In genomic region chr12:80013577-80013903, GRCm38 (mm10) we compare ENCODE assay signal across 8 mouse cellular contexts.
DNase-seq lines count a peak whose midpoint lies in the region; ATAC-seq and TF ChIP-seq lines count a peak whose summit lies in the region.

No protein-coding gene starts in this region.

- TF ChIP-seq CTCF in left cerebral cortex, adult 2 months (IDR thresholded peaks at IDR 0.05) = no peak

- 59% methylated on average over 6 of the region's 6 CpGs for WGBS in kidney, embryonic 15.5 days
- 56% methylated on average over 6 of the region's 6 CpGs for WGBS in forebrain, embryonic 16.5 days
- 36% methylated on average over 6 of the region's 6 CpGs for WGBS in limb, embryonic 13.5 days
- 34% methylated on average over 6 of the region's 6 CpGs for whole genome bisulfite sequencing in neural tube, embryonic 13.5 days

- H3K4me3 ChIP-seq in kidney, embryonic 15.5 days (replicated peaks) = no peak overlapping the region
- H3K4me3 ChIP-seq in forebrain, embryonic 16.5 days (replicated peaks; ENCODE audit: low read length) = no peak overlapping the region
- no peak overlapping the region for H3K4me3 ChIP-seq in limb, embryonic 13.5 days
- H3K4me3 ChIP-seq in neural tube, embryonic 13.5 days = peak overlapping the region; percentile 4; the same call in 1 of the 2 replicates
- no peak overlapping the region for H3K4me3 ChIP-seq in left cerebral cortex, adult 2 months

- H3K27ac ChIP-seq in kidney, embryonic 15.5 days = peak overlapping the region; percentile 91
- H3K27ac ChIP-seq in forebrain, embryonic 16.5 days (ENCODE audit: low read length) = peak overlapping the region; percentile 48
- H3K27ac ChIP-seq in limb, embryonic 13.5 days = peak overlapping the region; percentile 90
- peak overlapping the region; percentile 76; the same call in 1 of the 2 replicates for H3K27ac ChIP-seq in neural tube, embryonic 13.5 days (replicated peaks)
- H3K27ac ChIP-seq in left cerebral cortex, adult 2 months = no peak overlapping the region

- H3K4me2 ChIP-seq in kidney, embryonic 15.5 days = peak overlapping the region; percentile 41
- peak overlapping the region; percentile 43; the same call in 1 of the 2 replicates for H3K4me2 ChIP-seq in forebrain, embryonic 16.5 days (ENCODE audit: low read length)
- H3K4me2 ChIP-seq in limb, embryonic 13.5 days (replicated peaks) = peak overlapping the region; percentile 42
- H3K4me2 ChIP-seq in neural tube, embryonic 13.5 days = peak overlapping the region; percentile 49

- H3K36me3 ChIP-seq in kidney, embryonic 15.5 days = no peaks in the 10 kb centered on the region
- H3K36me3 ChIP-seq in forebrain, embryonic 16.5 days (ENCODE audit: control insufficient read depth, insufficient read depth) = no peaks in the 10 kb centered on the region
- no peaks in the 10 kb centered on the region for H3K36me3 ChIP-seq in limb, embryonic 13.5 days
- no peaks in the 10 kb centered on the region for H3K36me3 ChIP-seq in neural tube, embryonic 13.5 days

- peaks cover 49% of the 10 kb centered on the region for H3K4me1 ChIP-seq in kidney, embryonic 15.5 days
- H3K4me1 ChIP-seq in forebrain, embryonic 16.5 days (replicated peaks; ENCODE audit: control insufficient read depth, insufficient read depth, low read length) = peaks cover 14% of the 10 kb centered on the region
- H3K4me1 ChIP-seq in limb, embryonic 13.5 days = peaks cover 59% of the 10 kb centered on the region
- peaks cover 18% of the 10 kb centered on the region for H3K4me1 ChIP-seq in neural tube, embryonic 13.5 days (replicated peaks)

- H3K27me3 ChIP-seq in kidney, embryonic 15.5 days = no peaks in the 10 kb centered on the region
- no peaks in the 10 kb centered on the region for H3K27me3 ChIP-seq in forebrain, embryonic 16.5 days (replicated peaks; ENCODE audit: control insufficient read depth, insufficient read depth, low read length)
- no peaks in the 10 kb centered on the region for H3K27me3 ChIP-seq in limb, embryonic 13.5 days
- no peaks in the 10 kb centered on the region for H3K27me3 ChIP-seq in neural tube, embryonic 13.5 days

- no peaks in the 10 kb centered on the region for H3K9me3 ChIP-seq in kidney, embryonic 15.5 days (replicated peaks)
- H3K9me3 ChIP-seq in forebrain, embryonic 16.5 days (ENCODE audit: control insufficient read depth, low read length) = no peaks in the 10 kb centered on the region
- no peaks in the 10 kb centered on the region for H3K9me3 ChIP-seq in limb, embryonic 13.5 days
- no peaks in the 10 kb centered on the region for H3K9me3 ChIP-seq in neural tube, embryonic 13.5 days

- H3K9ac ChIP-seq in kidney, embryonic 15.5 days = no peak overlapping the region
- H3K9ac ChIP-seq in forebrain, embryonic 16.5 days (replicated peaks; ENCODE audit: low read depth, low read length) = no peak overlapping the region
- no peak overlapping the region for H3K9ac ChIP-seq in limb, embryonic 13.5 days
- H3K9ac ChIP-seq in neural tube, embryonic 13.5 days = no peak overlapping the region

- no peak for DNase-seq in kidney, postnatal 36 days
- no peak for DNase-seq in left cerebral cortex, adult 2 months (ENCODE audit: extremely low spot score in 1 of 2, low spot score in 2 of 2)
- no peak for DNase-seq in layer of hippocampus, adult 9-11 months
- no peak for DNase-seq in left cerebral cortex, postnatal 10 days (ENCODE audit: extremely low spot score in 1 of 2, low spot score in 2 of 2)

- ATAC-seq in kidney, embryonic 15.5 days (replicated peaks; ENCODE audit: low FRiP score) = no peak
- peak; percentile 65 for ATAC-seq in forebrain, embryonic 16.5 days
- peak; percentile 60; the same call in 1 of the 2 replicates for ATAC-seq in limb, embryonic 13.5 days (ENCODE audit: low FRiP score, low read depth)
- ATAC-seq in neural tube, embryonic 13.5 days (ENCODE audit: low read depth) = no peak

- intact Hi-C loops in left cerebral cortex, adult 2 months (cut with DNase I) = no loop called here
- intact Hi-C loops in left cerebral cortex, postnatal 10 days (cut with DNase I) = no loop called here

Comparison
In these comparisons a context has a peak if more than half of its experiments do, and no peak if none do; other contexts are left out.
1. ATAC-seq: peak in forebrain, embryonic 16.5 days (single experiment) and limb, embryonic 13.5 days (single experiment); none in kidney, embryonic 15.5 days (single experiment) and neural tube, embryonic 13.5 days (single experiment).
2. Peak in every context shown above with its lines, with median percentiles within 50 percentile points of each other: H3K4me2 ChIP-seq.